Mouse (Mus musculus): ENCODE results near the gene Plxnd1.

GRCm38 (mm10) chr6:115927292-115928242 lies 67.2 kb downstream of the Plxnd1 start:
- no peak for TF ChIP-seq CTCF (IDR thresholded peaks at IDR 0.05)
- no peak for TF ChIP-seq POLR2A (IDR thresholded peaks at IDR 0.05; ENCODE audit: insufficient read depth, low read depth, low read length)

All from heart, adult 2 months (tissue).